Mouse (Mus musculus) small intestine, adult 2 months (tissue): ENCODE results near the gene Recql5. TPM values are rescaled to one million over a fixed set of nuclear protein-coding genes. Genes with fewer than 3 reads are reported as not detected.

Experiments used
- H3K27ac ChIP-seq: fragments of 200-500 bp; 2 replicates; pipeline ENCODE4 v1.5.1; 2012; ENCODE audit warnings: low read depth, low read length, control low read depth, inconsistent platforms; ENCODE audit not compliant: insufficient read depth
- H3K27me3 ChIP-seq: fragments of 200-500 bp; 2 replicates; pipeline ENCODE4 v1.6.1; 2012; ENCODE audit warnings: mild to moderate bottlenecking, moderate library complexity, low read length, inconsistent platforms; ENCODE audit not compliant: control insufficient read depth, insufficient read depth
- H3K36me3 ChIP-seq: fragments of 200-500 bp; 2 replicates; pipeline ENCODE4 v1.6.1; 2012; ENCODE audit warnings: mild to moderate bottlenecking, low read length, control low read depth, inconsistent platforms; ENCODE audit not compliant: control insufficient read depth, insufficient read depth
- H3K4me1 ChIP-seq: fragments of 200-500 bp; 2 replicates; pipeline ENCODE4 v1.6.1; 2012; ENCODE audit warnings: low read length, inconsistent platforms, mixed read lengths; ENCODE audit not compliant: control insufficient read depth, insufficient read depth, insufficient read length
- H3K4me3 ChIP-seq: fragments of 200-500 bp; 2 replicates; pipeline ENCODE4 v1.5.1; 2012; ENCODE audit warnings: low read depth, mild to moderate bottlenecking, control low read depth, inconsistent platforms, low read length, moderate library complexity
- CTCF ChIP-seq: fragments of 200-500 bp; IDR thresholded peaks from 2 replicates; pipeline ENCODE4 v1.5.1; 2012; ENCODE audit warnings: low read depth, mild to moderate bottlenecking, control low read depth, inconsistent platforms, low read length, moderate library complexity, mixed read lengths; ENCODE audit not compliant: insufficient replicate concordance, insufficient read length; ENCODE audit errors: extremely low read depth
- POLR2A ChIP-seq: fragments of 200-500 bp; IDR thresholded peaks from 2 replicates; pipeline ENCODE4 v1.6.1; 2012; ENCODE audit warnings: low read depth, mild to moderate bottlenecking, control low read depth, inconsistent platforms, low read length, moderate library complexity
- WGBS: fragments of 180-500 bp; shearing (Covaris S2); methylation state at CpG from one replicate; pipeline ENCODE4 v1.1.7; 2018; 5-methylcytosine and 5-hydroxymethylcytosine counted together
- polyA plus RNA-seq: library from polyadenylated mRNA; depleted of rRNA; stranded (reverse); fragments of >200 nt; gene quantifications from 2 replicates; pipeline ENCODE4 v1.2.3, GENCODE M21; 2012

Recql5 gene
- polyA plus RNA-seq, 1 experiment, result 9.2 TPM

DNA sequence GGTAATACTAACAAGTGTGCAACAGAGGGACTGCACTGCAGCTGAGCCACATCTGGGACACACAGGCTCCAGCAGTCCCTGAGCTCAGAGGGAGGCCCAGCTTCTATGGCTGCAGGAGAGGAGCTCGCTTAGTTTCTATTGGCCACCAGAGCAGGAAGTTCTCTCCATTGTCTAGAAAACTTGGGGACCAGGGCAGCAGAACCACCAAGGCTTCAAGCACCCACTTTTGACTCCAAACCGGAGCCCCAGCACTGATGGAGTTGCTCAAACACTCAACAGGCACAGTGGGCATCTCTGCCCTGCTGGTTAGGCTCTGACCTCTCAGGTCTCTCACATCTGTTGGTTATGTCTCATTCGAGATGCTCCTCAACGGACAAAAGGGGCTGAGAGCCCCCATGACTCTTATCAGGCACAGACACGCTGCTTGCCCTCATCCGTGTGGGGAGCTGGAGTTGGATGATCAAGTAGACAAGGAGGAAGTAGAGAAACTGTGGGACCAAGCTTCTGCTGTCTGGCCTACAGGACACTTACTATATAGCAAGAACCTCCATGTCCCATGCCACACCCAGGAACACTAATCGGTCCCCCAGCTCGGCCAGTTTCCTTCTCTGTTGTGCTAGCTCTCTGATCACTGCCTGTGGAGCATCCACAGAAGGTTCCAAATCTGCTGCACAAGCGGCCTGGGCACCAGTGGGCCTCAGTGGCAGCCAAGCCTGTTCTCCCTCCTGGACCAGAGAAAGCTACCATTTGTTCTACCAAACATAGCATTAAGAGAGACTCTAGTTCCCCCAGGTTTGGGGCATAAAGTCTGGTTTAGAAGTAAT lies 31.7 kb downstream of the Recql5 start:
- H3K4me3 ChIP-seq, result no peak overlapping the region
- 86% methylated on average over 9 of the region's 9 CpGs for WGBS
- TF ChIP-seq CTCF (no peak), POLR2A (no peak)
- peaks cover 34% of the 10 kb centered on the region for H3K4me1 ChIP-seq
- H3K36me3 ChIP-seq, result peaks cover 3% of the 10 kb centered on the region; the same call in 1 of the 2 replicates
- H3K27ac ChIP-seq, result no peak overlapping the region
- H3K27me3 ChIP-seq, result no peaks in the 10 kb centered on the region

DNA sequence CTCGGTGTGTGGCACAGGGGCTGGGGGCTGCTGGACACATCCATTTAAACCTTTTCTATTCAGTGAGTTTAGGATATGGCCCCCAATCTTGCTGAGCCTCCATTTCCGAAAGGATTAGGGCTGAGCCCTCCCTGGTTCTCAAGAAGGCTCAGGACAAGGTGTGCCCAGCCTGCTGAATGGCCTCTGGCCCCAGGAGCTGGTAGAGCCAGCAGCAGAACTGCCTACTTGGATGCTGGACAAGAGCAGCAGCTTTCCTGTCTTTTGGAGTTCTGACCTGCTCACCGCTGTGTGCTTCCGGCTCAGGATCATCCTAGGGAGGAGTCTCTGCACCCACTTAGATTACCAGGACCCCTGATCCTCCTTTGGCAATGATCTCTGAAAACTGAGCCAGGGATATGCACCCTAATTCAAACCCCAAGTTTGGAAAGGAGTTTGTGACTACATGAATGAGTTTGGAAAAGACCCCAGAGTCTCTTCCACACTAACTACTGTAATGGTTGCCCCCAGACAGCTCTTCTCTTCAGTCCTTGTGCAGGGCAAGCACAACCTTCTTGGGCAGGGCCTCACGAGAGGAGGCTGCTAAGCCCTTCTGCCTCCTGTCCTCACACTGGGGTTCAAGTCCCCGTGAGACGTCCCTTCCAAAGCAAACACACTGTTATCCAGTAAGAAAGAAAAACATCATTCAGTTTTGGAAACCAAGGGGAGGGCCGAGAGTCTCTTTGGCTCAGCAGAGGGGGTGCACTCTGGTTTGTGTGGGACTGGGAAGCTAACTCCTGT lies 32.5 kb downstream of the Recql5 start:
- H3K27ac ChIP-seq, result no peak overlapping the region
- H3K4me3 ChIP-seq, result peak overlapping the region; percentile 7; the same call in 1 of the 2 replicates
- H3K27me3 ChIP-seq, result no peaks in the 10 kb centered on the region
- 82% methylated on average over 8 of the region's 8 CpGs for WGBS
- TF ChIP-seq POLR2A (no peak), CTCF (no peak)
- peaks cover 11% of the 10 kb centered on the region; the same call in 1 of the 2 replicates for H3K36me3 ChIP-seq
- H3K4me1 ChIP-seq, result peaks cover 33% of the 10 kb centered on the region

DNA sequence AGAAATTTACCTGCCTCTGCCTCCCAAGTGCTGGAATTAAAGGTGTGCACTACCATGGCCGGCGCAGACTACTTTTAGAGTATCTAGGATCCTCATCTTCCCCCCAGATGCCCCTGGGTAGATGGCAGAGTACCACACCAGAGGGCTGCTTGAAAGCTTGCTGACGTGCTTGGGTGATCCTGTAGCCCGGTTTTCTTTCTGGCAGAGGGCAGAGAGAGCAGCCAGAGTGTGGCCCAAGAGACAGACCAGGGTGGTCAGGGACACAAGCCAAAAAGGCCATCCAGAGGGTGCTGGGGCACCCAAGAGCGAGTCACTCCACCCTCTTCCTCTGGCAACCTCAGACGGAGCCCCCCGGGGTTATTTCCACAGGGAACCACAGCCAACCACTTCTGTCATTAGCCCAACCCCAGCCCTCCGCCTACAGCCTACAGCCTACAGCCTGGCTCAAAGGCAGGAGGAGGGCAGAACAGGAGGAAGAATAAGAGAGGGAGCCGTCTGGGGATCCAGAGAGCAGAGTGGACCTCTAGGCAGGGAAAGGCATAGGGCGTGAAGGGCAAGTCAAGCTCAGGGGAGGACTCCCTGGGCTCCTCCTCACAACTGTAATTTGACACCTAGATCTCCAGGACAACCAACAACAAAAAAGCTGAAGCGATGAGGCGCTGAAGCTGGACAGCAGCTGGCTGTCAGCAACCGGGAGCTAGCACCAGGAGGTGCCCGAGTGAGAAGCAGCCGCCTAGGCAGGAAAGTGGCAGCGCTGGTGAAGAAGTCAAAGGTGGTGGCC lies 33.6 kb downstream of the Recql5 start, which contains the start of gene Smim5:
TSS of gene Smim5 (plus strand) at position 481 of the 781 bp plus-strand sequence.
- Histone ChIP-seq H3K4me3 (peak within 1 kb of the TSS; percentile 7; the same call in 1 of the 2 replicates), H3K36me3 (peaks cover 21% of the 10 kb centered on the region), H3K27me3 (no peaks in the 10 kb centered on the region), H3K4me1 (peaks cover 27% of the 10 kb centered on the region), H3K27ac (no peak within 1 kb of the TSS; the same call in 1 of the 2 replicates)
- TF ChIP-seq CTCF (no peak), POLR2A (no peak)
- WGBS, result 49% methylated on average over 16 of the region's 16 CpGs

DNA sequence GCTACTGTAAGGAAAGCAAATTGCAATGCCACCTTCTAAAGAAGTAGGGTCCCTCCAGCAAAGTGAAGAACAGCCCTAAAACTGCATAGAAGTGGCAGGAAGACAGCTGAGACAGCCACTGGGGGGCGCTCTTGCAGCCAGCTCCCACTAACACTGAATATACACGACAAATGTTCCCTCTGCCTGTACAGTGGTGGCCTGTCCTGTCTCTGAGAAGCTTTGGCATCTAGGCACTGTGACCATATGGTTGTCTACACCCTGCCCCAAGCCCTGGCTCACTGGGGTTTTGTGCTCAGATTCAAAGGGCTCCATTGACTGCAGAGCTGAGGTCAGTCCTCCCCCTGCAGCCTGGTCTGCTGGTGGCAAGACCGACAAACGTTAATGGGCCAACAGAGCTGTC lies 34.4 kb downstream of the Recql5 start:
- Histone ChIP-seq H3K27me3 (no peaks in the 10 kb centered on the region), H3K4me1 (peaks cover 22% of the 10 kb centered on the region), H3K36me3 (peaks cover 29% of the 10 kb centered on the region), H3K27ac (no peak overlapping the region), H3K4me3 (no peak overlapping the region)
- TF ChIP-seq POLR2A (no peak), CTCF (peak; percentile 86; the same call in 1 of the 2 replicates)
- WGBS, result 38% methylated on average over 4 of the region's 4 CpGs

DNA sequence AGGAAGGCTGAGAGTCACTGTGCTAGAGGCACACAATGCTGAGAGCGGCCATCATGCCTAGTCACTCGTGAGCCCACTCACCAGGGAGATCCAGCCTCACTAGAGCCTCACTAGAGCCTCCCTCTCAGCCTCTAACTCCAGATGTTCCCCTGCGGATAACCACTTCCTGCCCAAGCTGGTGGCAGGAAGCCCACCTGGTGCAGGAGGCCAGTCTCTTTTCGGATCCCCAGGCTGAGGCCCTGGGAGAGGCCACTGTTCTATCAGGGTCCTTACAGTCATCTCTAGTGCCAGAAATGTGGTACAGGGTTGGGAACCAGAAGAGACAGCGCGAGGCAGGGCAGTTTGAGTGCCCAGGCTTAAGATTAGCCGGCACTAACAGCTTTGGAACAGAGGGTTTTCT lies 34.8 kb downstream of the Recql5 start:
- H3K36me3 ChIP-seq, result peaks cover 33% of the 10 kb centered on the region
- H3K4me1 ChIP-seq, result peaks cover 17% of the 10 kb centered on the region
- 86% methylated on average over 7 of the region's 7 CpGs for WGBS
- no peaks in the 10 kb centered on the region for H3K27me3 ChIP-seq
- TF ChIP-seq CTCF (no peak), POLR2A (no peak)
- no peak overlapping the region for H3K27ac ChIP-seq
- H3K4me3 ChIP-seq, result no peak overlapping the region

DNA sequence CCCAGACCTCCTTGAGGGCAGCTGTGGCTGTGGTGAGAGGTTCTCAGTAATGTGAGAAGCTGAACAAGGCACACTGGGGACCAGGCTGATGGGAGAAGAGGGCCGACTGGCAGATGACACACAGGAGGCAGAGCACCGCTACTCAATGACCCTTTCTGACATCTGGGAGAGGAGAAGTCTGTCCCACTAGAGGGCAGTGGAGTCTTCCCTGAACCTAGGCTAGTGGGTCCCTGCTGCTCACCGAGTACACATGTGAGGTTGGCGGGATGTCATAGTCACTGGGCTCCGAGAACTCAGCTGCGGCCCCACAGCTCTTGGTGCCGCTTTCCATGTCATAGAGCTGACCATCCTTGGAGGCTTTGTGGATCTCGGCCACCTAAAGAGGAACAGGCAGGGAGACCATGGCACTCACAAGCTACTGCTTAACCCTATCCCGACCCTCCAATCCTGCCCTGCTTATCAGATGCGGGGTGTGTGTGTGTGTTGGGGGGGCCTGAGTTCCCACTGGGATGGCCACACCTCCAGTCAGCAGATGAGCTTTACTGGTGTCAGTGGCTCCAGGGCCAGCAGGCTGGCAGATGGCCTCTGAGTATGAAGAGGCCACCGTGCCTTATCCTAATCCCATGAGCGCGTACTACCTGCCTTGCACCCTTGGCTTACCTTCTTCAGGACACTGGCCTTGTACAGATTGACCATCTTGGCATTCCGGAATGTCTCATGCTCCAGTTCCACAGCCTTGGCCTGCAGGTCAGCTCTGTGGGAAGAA lies 38.3 kb downstream of the Recql5 start:
- TF ChIP-seq POLR2A (no peak), CTCF (peak; percentile 36; the same call in 1 of the 2 replicates)
- no peaks in the 10 kb centered on the region for H3K27me3 ChIP-seq
- no peak overlapping the region for H3K4me3 ChIP-seq
- peaks cover 4% of the 10 kb centered on the region for H3K4me1 ChIP-seq
- 75% methylated on average over 14 of the region's 14 CpGs for WGBS
- peaks cover 68% of the 10 kb centered on the region for H3K36me3 ChIP-seq
- no peak overlapping the region for H3K27ac ChIP-seq
